14 mouse cellular contexts compared by ENCODE assay signal in the genomic region with DNA sequence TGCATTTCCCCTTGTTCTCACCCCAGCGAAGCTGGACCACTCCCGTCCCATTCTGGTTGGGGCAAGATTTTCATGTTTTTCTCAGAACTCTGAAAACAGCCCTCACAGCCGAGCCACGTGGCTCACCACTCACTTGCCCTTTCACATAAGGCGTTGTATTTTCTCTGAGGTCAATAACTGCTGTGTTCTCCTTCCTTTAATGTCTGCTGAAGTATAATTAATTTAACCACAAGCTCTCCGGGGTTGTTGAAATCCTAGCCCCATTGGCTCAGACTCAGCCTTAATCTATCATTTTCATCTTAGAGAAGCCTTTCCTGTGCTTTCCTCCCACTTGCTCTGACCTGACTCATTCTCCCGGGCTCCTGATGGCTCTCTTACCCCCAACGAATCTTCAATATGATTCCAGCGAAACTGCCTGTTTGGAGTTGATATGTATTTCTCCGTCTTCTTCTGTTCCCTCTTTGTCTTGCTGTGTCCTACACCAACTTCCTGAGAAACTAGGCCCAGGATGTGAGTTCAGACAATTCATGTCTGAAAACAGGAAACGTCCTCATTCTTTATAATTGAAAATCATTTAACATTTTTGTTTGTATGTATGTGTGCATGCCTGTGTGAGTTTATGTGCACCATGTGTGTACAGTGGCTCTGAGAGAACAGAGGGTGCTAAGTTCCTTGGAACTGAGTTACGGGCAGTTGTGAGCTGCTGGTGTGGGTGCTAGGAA. TPM values are rescaled to one million over a fixed set of nuclear protein-coding genes. Genes with fewer than 3 reads are reported as not detected.
DNase-seq lines count a peak whose midpoint lies in the region; ATAC-seq lines count a peak whose summit lies in the region.
"Had no signal": no experiment of that assay in that cellular context is flagged by ENCODE, and none has a peak within 500 bp of the region (broad histone marks: within the 10 kb centered on the region; RNA-seq: fewer than 3 reads in every experiment).

No protein-coding gene starts in this region.

- no peak overlapping the region for H3K9ac ChIP-seq in kidney, embryonic 16.5 days (replicated peaks; ENCODE audit: low read length)
- H3K9ac ChIP-seq: intestine, embryonic 15.5 days; lung, embryonic 14.5 days had no signal

- H3K36me3 ChIP-seq in kidney, embryonic 16.5 days (ENCODE audit: insufficient read depth, low read length), result no peaks in the 10 kb centered on the region
- H3K36me3 ChIP-seq: intestine, embryonic 15.5 days had no signal

- no peaks in the 10 kb centered on the region for H3K27me3 ChIP-seq in kidney, embryonic 16.5 days (ENCODE audit: insufficient read depth, low read length)
- H3K27me3 ChIP-seq: intestine, embryonic 15.5 days had no signal

- no peak overlapping the region for H3K4me2 ChIP-seq in kidney, embryonic 16.5 days (replicated peaks; ENCODE audit: low read depth, low read length)
- H3K4me2 ChIP-seq: intestine, embryonic 15.5 days; lung, embryonic 14.5 days had no signal

- no peaks in the 10 kb centered on the region for H3K9me3 ChIP-seq in kidney, embryonic 16.5 days (ENCODE audit: low read length)
- H3K9me3 ChIP-seq: intestine, embryonic 15.5 days had no signal

- no peak for DNase-seq in kidney, adult 9 months
- DNase-seq in left cerebral cortex, postnatal 36 days (ENCODE audit: low spot score in 2 of 2), result no peak
- DNase-seq in urinary bladder, postnatal 36 days (ENCODE audit: low spot score in 2 of 2), result no peak
- DNase-seq in left cerebral cortex, adult 18-20 months (ENCODE audit: low spot score in 2 of 2), result no peak
- DNase-seq: liver; lung, embryonic 14.5 days; right cerebral cortex, postnatal 25 days; thymus, adult 18-20 months had no signal

- H3K27ac ChIP-seq in kidney, embryonic 16.5 days (ENCODE audit: low read length), result peak overlapping the region; percentile 2; the same call in 1 of the 2 replicates
- H3K27ac ChIP-seq: intestine, embryonic 15.5 days; layer of hippocampus, adult 2 months had no signal

- H3K4me1 ChIP-seq in kidney, embryonic 16.5 days (ENCODE audit: insufficient read depth, low read length), result peaks cover 9% of the 10 kb centered on the region
- H3K4me1 ChIP-seq: intestine, embryonic 15.5 days had no signal

- H3K4me3 ChIP-seq in kidney, embryonic 16.5 days (ENCODE audit: low read length), result no peak overlapping the region
- H3K4me3 ChIP-seq: intestine, embryonic 15.5 days; layer of hippocampus, adult 2 months had no signal

- intact Hi-C loops in left cerebral cortex, postnatal 36 days (cut with DNase I), result no loop called here

- ATAC-seq in kidney, embryonic 16.5 days (ENCODE audit: low FRiP score, low TSS enrichment), result peak; percentile 46; the same call in 1 of the 2 replicates
- ATAC-seq in CD4-positive, CD25-positive, alpha-beta regulatory T cell, adult 4 months, result peak; percentile 78
- ATAC-seq in activated CD4-positive, CD25-positive, alpha-beta regulatory T cell, adult 4 months, result peak; percentile 77
- ATAC-seq in megakaryocyte progenitor cell, adult 5-6 weeks (replicated peaks; ENCODE audit: poor library complexity), result peak; percentile 53
- ATAC-seq: intestine, embryonic 15.5 days had no signal

- 25% methylated on average over 12 of the region's 12 CpGs for WGBS in kidney, embryonic 16.5 days

RNA-seq across cellular contexts. Expression of a gene that starts 22.4 kb away (rescaled TPM):
- 18.0 and 18.3 TPM in 2 replicates for polyA plus RNA-seq in kidney, embryonic 16.5 days (2015; fragmentation: Nextera tagmentation; extraction: Ambion mirVana)
- polyA plus RNA-seq in CD4-positive, CD25-positive, alpha-beta regulatory T cell, adult 4 months (2017; shearing (Covaris generic)), result 1 to 10 TPM; 4.1 to 8.2 TPM
- 1 to 10 TPM; 4.7 to 7.7 TPM for polyA plus RNA-seq in activated CD4-positive, CD25-positive, alpha-beta regulatory T cell, adult 4 months (2017; shearing (Covaris generic))
- total RNA-seq in megakaryocyte progenitor cell, adult 5-6 weeks (2015), result 14.2 and 14.3 TPM in 2 replicates
- total RNA-seq in megakaryocyte progenitor cell, adult 5-6 weeks (2017), result 10.8 and 12.7 TPM in 2 replicates
- 10 to 100 TPM; 50.7 to 55.3 TPM for total RNA-seq in left cerebral cortex, postnatal 36 days (2021)
- total RNA-seq in left cerebral cortex, adult 18-20 months (2021), result 10 to 100 TPM; 59.6 TPM

RNA-seq across cellular contexts. Expression of a gene that starts 45.1 kb away (rescaled TPM):
- polyA plus RNA-seq in kidney, embryonic 16.5 days (2015; fragmentation: Nextera tagmentation; extraction: Ambion mirVana), result 26.2 and 30.0 TPM in 2 replicates
- polyA plus RNA-seq in CD4-positive, CD25-positive, alpha-beta regulatory T cell, adult 4 months (2017; shearing (Covaris generic)), result 1 to 10 TPM; 8.5 to 8.9 TPM
- 1 to 10 TPM; 7.7 TPM for polyA plus RNA-seq in activated CD4-positive, CD25-positive, alpha-beta regulatory T cell, adult 4 months (2017; shearing (Covaris generic))
- total RNA-seq in megakaryocyte progenitor cell, adult 5-6 weeks (2015), result 12.3 and 17.5 TPM in 2 replicates
- total RNA-seq in megakaryocyte progenitor cell, adult 5-6 weeks (2017), result 7.5 and 10.6 TPM in 2 replicates
- total RNA-seq in left cerebral cortex, postnatal 36 days (2021), result 10 to 100 TPM; 21.9 to 23.4 TPM
- 10 to 100 TPM; 19.0 to 20.1 TPM for total RNA-seq in left cerebral cortex, adult 18-20 months (2021)
